Mouse (Mus musculus): ENCODE measurements around the gene Lenep. TPM values are rescaled to one million over a fixed set of nuclear protein-coding genes. Genes with fewer than 3 reads are reported as not detected.
A peak's percentile ranks its signal among the peaks of the same experiment; 100 is the strongest.

Gene Lenep
- polyA plus RNA-seq, 1 experiment: 4.0 TPM

DNA sequence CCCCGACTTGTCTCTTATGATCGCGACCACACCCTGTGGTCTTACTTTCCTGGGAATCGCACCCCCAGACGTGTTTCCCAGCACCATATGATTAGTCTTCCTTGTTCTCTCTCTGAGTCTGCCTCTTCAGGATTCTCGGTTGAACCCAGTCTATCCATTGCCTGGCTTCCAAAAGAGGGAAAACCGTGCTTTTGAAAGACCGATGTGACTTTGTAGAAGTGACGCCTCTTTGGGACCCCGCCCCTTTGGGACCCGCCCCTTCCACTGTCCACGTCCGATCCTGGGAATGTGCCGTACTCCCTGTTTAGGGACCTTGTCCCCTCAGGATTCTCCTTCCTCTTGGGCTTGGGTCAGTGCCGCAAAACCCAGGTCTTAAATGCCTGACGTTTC, 16.3 kb upstream of the Lenep start:
- Histone ChIP-seq H3K4me3 (replicated peaks; ENCODE audit: insufficient read depth, low read depth, low read length) (peak overlapping the region; percentile 74), H3K27ac (ENCODE audit: insufficient read depth, low read length) (0 out of 2 replicates have a peak overlapping the region, but pooled peaks have one; percentile 11), H3K27me3 (ENCODE audit: control insufficient read depth, insufficient read depth, low read length) (no peaks in the 10 kb centered on the region), H3K4me1 (ENCODE audit: control insufficient read depth, insufficient read depth, low read length) (0 out of 2 replicates have a peak, but pooled peaks cover 7% of the 10 kb centered on the region)
- DNase-seq: peak in 1 of 2 experiments; percentile 39
- under 1% methylated on average over 16 of the region's 16 CpGs for WGBS
- TF ChIP-seq CTCF (IDR thresholded peaks at IDR 0.05; ENCODE audit: borderline replicate concordance, insufficient read depth, low read depth, low read length): no peak
- TF ChIP-seq POLR2A (IDR thresholded peaks at IDR 0.05; ENCODE audit: borderline replicate concordance, insufficient read depth, low read length): no peak

- TF ChIP-seq POLR2A (IDR thresholded peaks at IDR 0.05; ENCODE audit: borderline replicate concordance, insufficient read depth, low read length): no peak
- TF ChIP-seq CTCF (IDR thresholded peaks at IDR 0.05; ENCODE audit: borderline replicate concordance, insufficient read depth, low read depth, low read length): no peak
- H3K4me3 ChIP-seq (replicated peaks; ENCODE audit: insufficient read depth, low read depth, low read length): peak within 1 kb of the TSS; percentile 74
- WGBS: under 1% methylated on average over 39 of the region's 39 CpGs
- H3K27ac ChIP-seq (ENCODE audit: insufficient read depth, low read length): 0 out of 2 replicates have a peak within 1 kb of the TSS, but pooled peaks have one; percentile 11
- peak; percentile 85 to 94 for DNase-seq
- H3K4me1 ChIP-seq (ENCODE audit: control insufficient read depth, insufficient read depth, low read length): 0 out of 2 replicates have a peak, but pooled peaks cover 7% of the 10 kb centered on the region
- H3K27me3 ChIP-seq (ENCODE audit: control insufficient read depth, insufficient read depth, low read length): no peaks in the 10 kb centered on the region
Measured at GRCm38 (mm10) chr3:89418170-89418860, 15.7 kb upstream of the Lenep start, which contains the start of the genes Cks1b and Shc1. Cks1b (minus strand) TSS chr3:89418383. Shc1 (plus strand) TSS chr3:89418443.

GRCm38 (mm10) chr3:89417840-89418169, 15.2 kb upstream of the Lenep start:
- no peak overlapping the region for H3K27ac ChIP-seq (ENCODE audit: insufficient read depth, low read length)
- under 1% methylated on average over 20 of the region's 20 CpGs for WGBS

DNA sequence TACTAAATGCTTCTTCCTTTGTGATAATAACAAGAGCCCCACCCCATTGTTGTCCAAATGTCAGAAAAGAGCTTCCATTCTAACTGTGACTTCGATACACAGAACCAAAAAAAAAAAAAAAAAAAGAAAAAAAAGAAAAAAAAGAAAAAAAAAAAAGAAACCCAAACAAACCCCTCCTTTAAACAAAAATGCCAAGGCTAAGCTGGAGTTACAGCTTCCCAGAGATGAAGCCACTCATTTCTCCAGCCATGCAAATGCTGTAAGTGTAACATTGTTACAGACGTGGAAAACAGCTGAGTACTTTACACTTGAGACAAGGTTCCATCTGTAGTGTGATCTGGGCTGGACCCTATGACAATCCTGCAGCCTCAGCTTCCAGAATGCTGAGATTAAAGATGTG, 14.5 kb upstream of the Lenep start:
- H3K27me3 ChIP-seq (ENCODE audit: control insufficient read depth, insufficient read depth, low read length): no peaks in the 10 kb centered on the region
- H3K4me3 ChIP-seq (replicated peaks; ENCODE audit: insufficient read depth, low read depth, low read length): no peak overlapping the region
- 0 out of 2 replicates have a peak, but pooled peaks cover 7% of the 10 kb centered on the region for H3K4me1 ChIP-seq (ENCODE audit: control insufficient read depth, insufficient read depth, low read length)
- DNase-seq: no peak
- H3K27ac ChIP-seq (ENCODE audit: insufficient read depth, low read length): no peak overlapping the region
- 17% methylated on average over 2 of the region's 2 CpGs for WGBS
- no peak for TF ChIP-seq CTCF (IDR thresholded peaks at IDR 0.05; ENCODE audit: borderline replicate concordance, insufficient read depth, low read depth, low read length)
- no peak for TF ChIP-seq POLR2A (IDR thresholded peaks at IDR 0.05; ENCODE audit: borderline replicate concordance, insufficient read depth, low read length)

More at GRCm38 (mm10) chr3:89417840-89418169, 15.2 kb upstream of the Lenep start:
- Histone ChIP-seq H3K4me1 (ENCODE audit: control insufficient read depth, insufficient read depth, low read length) (0 out of 2 replicates have a peak, but pooled peaks cover 7% of the 10 kb centered on the region), H3K27me3 (ENCODE audit: control insufficient read depth, insufficient read depth, low read length) (no peaks in the 10 kb centered on the region), H3K4me3 (replicated peaks; ENCODE audit: insufficient read depth, low read depth, low read length) (peak overlapping the region; percentile 74)
- TF ChIP-seq CTCF (IDR thresholded peaks at IDR 0.05; ENCODE audit: borderline replicate concordance, insufficient read depth, low read depth, low read length) (no peak), POLR2A (IDR thresholded peaks at IDR 0.05; ENCODE audit: borderline replicate concordance, insufficient read depth, low read length) (no peak)
- DNase-seq: no peak

DNA sequence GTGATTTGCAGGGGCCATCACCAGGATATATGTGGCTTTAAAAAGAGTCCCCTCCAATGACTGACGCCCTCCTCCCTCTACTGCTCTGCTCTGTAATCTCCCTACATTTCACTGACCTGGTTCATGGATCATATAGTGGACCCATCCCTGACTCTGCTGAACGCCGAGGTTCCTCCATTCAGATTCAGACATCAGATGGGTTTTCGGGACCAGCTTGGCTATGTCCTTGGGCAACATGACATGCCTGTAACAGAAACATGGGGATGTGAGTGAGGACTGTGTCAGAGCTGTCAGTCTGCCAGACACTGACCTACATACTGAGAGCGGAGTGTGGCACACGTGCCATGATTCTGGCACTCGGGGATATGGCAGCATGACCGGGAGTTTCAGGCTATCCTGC, 13.6 kb upstream of the Lenep start:
- Histone ChIP-seq H3K27me3 (ENCODE audit: control insufficient read depth, insufficient read depth, low read length) (no peaks in the 10 kb centered on the region), H3K4me3 (replicated peaks; ENCODE audit: insufficient read depth, low read depth, low read length) (no peak overlapping the region), H3K27ac (ENCODE audit: insufficient read depth, low read length) (no peak overlapping the region), H3K4me1 (ENCODE audit: control insufficient read depth, insufficient read depth, low read length) (0 out of 2 replicates have a peak, but pooled peaks cover 3% of the 10 kb centered on the region)
- 87% methylated on average over 8 of the region's 8 CpGs for WGBS
- TF ChIP-seq POLR2A (IDR thresholded peaks at IDR 0.05; ENCODE audit: borderline replicate concordance, insufficient read depth, low read length): no peak
- no peak for TF ChIP-seq CTCF (IDR thresholded peaks at IDR 0.05; ENCODE audit: borderline replicate concordance, insufficient read depth, low read depth, low read length)
- DNase-seq: no peak

GRCm38 (mm10) chr3:89411490-89412393, 9.1 kb upstream of the Lenep start, which contains the start of gene Flad1:
Flad1 (minus strand) TSS chr3:89411870.
- Histone ChIP-seq H3K27me3 (ENCODE audit: control insufficient read depth, insufficient read depth, low read length) (no peaks in the 10 kb centered on the region), H3K4me1 (ENCODE audit: control insufficient read depth, insufficient read depth, low read length) (0 out of 2 replicates have a peak, but pooled peaks cover 2% of the 10 kb centered on the region), H3K27ac (ENCODE audit: insufficient read depth, low read length) (peak within 1 kb of the TSS; percentile 59), H3K4me3 (replicated peaks; ENCODE audit: insufficient read depth, low read depth, low read length) (peak within 1 kb of the TSS; percentile 68)
- DNase-seq: peak; percentile 100
- WGBS: 4% methylated on average over 28 of the region's 28 CpGs
- TF ChIP-seq CTCF (IDR thresholded peaks at IDR 0.05; ENCODE audit: borderline replicate concordance, insufficient read depth, low read depth, low read length) (no peak), POLR2A (IDR thresholded peaks at IDR 0.05; ENCODE audit: borderline replicate concordance, insufficient read depth, low read length) (peak; percentile 63; the same call in 1 of the 2 replicates)

GRCm38 (mm10) chr3:89410864-89411263, 8.3 kb upstream of the Lenep start:
- WGBS: 51% methylated on average over 10 of the region's 10 CpGs
- peak in 1 of 2 experiments; percentile 19 for DNase-seq
- TF ChIP-seq CTCF (IDR thresholded peaks at IDR 0.05; ENCODE audit: borderline replicate concordance, insufficient read depth, low read depth, low read length) (no peak), POLR2A (IDR thresholded peaks at IDR 0.05; ENCODE audit: borderline replicate concordance, insufficient read depth, low read length) (no peak)
- Histone ChIP-seq H3K4me1 (ENCODE audit: control insufficient read depth, insufficient read depth, low read length) (0 out of 2 replicates have a peak, but pooled peaks cover 2% of the 10 kb centered on the region), H3K27me3 (ENCODE audit: control insufficient read depth, insufficient read depth, low read length) (no peaks in the 10 kb centered on the region), H3K27ac (ENCODE audit: insufficient read depth, low read length) (peak overlapping the region; percentile 59), H3K4me3 (replicated peaks; ENCODE audit: insufficient read depth, low read depth, low read length) (peak overlapping the region; percentile 68)

All from cerebellum, adult 2 months (tissue).